Mouse (Mus musculus): ENCODE data around the gene Fbrsl1.

Gene Fbrsl1

GRCm38 (mm10) chr5:110448436-110449134 lies at the start of gene Fbrsl1:
Gene Fbrsl1 (minus strand): TSS chr5:110448503.
- peak; percentile 98 for DNase-seq

- no peak for DNase-seq
Observed at GRCm38 (mm10) chr5:110498071-110498470, 49.8 kb upstream of the Fbrsl1 start.

DNA sequence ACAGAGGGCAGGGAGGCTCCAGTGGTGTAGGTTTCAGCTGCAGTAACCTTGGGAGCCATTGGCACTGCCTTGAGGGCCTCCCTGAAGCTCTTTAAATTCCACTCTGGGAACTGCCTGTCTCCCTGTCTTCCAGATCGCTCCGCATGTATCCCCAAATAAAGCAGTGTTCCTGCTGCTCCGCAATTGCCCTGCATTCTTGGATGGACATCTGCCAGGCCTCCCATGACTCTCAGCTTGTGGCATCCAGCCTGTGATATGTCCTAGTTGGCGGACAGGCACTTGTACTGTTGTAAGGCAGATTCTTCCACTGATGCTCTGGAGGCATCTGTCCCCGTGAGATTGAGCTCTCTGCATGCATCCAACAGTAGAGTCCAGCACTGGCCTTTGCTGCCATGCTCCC lies 49.3 kb upstream of the Fbrsl1 start:
- no peak for DNase-seq

- no peak for DNase-seq
Observed at GRCm38 (mm10) chr5:110495051-110495450, 46.7 kb upstream of the Fbrsl1 start.

- DNase-seq, result no peak
Observed at GRCm38 (mm10) chr5:110494396-110494795, 46.1 kb upstream of the Fbrsl1 start.

DNA sequence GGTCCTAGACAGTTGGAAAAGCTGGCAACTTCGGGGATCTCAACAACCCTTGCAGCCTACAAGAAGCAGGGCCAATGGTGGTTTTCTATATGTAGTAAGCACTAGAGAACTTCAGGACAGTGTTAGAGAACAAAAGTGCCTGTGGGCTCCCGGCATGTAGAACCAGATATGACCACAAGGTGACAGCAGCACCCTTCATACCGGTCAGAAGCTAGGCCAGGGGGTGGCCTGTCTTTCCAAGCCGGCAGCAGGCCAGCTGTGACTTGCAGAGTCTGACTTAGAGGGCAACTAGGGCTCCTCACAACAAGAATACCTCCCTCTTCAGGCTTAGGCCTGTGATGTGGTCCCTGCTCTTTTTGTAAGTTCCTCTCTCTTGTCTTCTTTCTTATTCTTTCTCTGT lies 45.5 kb upstream of the Fbrsl1 start:
- DNase-seq, result peak; percentile 76 to 79

GRCm38 (mm10) chr5:110489639-110490038 lies 41.3 kb upstream of the Fbrsl1 start:
- no peak for DNase-seq

- no peak for DNase-seq
Observed at GRCm38 (mm10) chr5:110487943-110488342, 39.6 kb upstream of the Fbrsl1 start.

DNA sequence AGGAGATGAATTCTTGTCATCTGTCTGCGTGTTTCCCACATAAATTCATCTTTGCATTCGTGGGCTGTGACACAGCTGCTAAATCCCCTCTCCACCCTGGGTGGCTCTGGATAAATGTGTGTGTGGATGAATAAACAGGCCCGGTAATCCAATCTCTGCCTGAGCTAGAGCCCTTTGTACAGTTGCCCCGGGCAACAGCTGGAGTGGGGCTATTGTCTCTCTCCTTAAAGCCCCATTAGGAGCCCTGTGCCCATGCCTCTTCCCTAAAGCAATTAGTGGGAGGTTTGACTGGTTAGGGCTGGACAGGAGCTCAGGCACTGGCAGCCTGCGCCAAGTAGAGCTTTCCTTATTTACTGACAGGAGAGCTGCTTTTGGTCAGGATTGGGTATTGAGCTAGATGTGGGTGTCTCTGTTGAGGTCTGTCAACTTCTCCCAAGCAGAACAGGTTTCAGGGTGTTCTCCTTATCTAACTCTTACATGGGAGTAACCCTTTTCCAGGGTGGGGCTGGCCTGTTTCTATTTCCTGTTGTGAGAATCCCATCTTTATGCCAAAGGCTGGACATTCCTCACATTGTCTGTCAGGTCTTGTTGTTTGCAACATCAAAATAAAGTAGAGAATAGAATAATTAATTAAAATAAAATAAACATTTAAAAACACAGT lies 38.5 kb upstream of the Fbrsl1 start:
- DNase-seq, result peak in 1 of 2 experiments; percentile 30

GRCm38 (mm10) chr5:110484711-110485110 lies 36.4 kb upstream of the Fbrsl1 start:
- no peak for DNase-seq

- DNase-seq, result peak; percentile 54 to 78
Observed at GRCm38 (mm10) chr5:110479228-110479627, 30.9 kb upstream of the Fbrsl1 start.

DNA sequence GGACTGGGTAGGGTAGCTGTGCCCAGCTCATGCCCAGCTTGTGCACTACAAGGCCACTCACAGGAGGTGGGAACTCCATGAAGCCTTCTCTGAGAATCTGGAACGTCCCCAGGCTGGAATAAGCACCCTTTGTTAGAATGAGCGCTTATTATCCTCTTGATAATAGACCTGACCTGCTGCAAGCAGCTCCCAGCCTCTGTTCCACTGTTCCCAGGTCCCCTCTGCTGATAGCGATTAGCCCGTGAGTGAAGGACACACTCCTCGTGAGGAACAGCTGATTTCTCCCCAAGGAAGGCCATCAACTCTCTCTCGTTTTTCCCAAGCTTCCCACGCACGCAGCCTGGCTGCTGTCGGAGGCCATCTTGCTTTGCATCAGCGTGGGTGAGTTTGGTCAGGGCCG lies 25.9 kb upstream of the Fbrsl1 start:
- no peak for DNase-seq

DNA sequence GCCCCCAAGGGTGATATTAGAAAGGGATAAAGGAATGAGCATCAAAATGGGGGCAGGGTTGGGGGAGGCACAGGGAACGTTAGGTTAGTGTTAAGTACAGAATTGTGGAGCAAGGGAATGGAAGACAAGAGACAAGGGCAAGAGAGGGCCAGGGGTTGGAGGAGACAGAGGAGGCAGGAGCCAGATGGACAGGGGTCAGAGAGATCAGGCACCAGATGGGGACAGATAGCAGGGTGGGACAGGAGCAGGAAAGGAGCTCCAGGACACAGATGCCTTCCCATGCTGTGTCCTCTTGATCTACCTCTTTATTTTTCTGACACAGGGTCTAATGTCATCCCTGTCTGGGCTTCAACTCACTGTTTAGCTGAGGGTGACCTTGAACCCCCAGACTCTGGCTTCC lies 24.5 kb upstream of the Fbrsl1 start:
- DNase-seq, result no peak

DNA sequence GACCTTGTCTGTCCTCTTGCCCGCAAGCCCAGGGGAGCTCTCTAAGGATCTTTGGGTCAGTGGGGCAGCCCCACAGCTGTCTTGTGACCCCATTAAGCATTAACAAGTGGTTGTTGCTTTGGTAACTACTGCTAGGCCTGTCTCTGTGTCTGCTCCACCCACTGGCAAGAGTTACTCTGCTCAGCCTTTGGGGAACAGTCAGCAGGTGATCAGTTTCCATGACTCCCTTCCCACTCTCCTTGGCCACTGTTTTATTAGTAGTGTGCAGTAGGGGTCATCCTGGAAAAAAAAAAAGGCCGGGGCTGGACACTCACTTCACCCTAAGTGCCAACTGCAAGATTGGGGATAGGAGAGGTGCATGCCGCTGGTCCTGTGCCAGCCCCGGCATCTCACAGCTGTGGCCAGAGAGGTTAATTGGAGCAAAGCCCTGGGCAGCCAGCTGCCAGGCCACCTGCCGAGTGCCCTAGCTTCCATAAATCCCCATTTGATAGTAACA lies 23.7 kb upstream of the Fbrsl1 start:
- no peak for DNase-seq

GRCm38 (mm10) chr5:110471285-110471684 lies 23.0 kb upstream of the Fbrsl1 start:
- DNase-seq, result no peak

DNA sequence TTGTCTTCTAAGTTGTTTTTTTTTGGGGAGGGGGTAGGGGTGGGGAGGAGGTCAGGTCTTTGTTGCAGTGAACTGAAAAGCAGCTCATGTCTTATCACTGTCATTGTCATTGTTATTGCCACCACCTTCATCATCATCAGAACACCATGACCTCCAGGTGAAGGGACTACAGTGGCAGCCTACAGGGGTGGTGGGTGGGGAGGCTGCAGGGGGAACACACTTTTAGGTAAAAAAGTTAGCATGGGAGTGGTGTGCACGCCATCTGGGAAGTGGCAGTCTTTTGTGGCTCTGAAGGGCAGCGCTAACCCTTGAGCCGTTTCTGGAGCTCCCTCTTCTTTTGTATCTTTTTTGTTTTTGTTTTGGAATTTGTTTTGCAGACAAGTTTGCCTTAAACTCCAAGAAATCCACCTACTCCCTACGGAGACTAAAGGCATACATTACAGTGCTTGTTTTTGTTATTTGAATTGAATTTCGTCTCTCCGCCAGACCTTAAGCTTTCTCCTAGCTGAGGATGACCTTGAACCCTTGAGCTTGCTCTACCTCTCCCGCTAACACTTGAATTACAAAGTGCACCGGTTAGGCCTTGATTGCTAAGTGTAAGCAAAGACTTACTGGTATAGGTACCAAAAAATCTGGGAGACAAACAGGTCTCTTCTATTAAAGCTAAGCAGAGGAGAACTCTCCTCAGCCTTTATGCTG lies 21.1 kb upstream of the Fbrsl1 start:
- no peak for DNase-seq

DNA sequence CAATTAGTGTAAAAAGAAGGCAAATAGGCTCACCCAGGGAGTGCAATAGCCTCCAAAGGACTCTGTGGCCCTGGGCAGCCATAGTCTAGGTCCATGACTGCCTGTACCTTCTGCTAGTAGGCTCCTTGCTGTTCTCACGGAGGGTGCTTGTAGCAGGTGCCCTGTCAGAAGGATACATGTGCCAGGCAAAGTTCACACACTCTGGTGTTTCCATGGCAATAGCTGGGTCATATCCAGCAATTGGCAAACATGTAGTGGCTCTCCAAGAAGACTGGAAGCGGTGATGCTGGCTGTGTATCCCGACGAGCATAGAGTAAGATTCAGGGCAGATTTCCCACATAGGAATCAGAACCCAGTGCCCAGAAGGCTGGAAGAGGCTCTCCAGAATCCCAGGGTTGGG lies 20.0 kb upstream of the Fbrsl1 start:
- DNase-seq, result no peak

DNA sequence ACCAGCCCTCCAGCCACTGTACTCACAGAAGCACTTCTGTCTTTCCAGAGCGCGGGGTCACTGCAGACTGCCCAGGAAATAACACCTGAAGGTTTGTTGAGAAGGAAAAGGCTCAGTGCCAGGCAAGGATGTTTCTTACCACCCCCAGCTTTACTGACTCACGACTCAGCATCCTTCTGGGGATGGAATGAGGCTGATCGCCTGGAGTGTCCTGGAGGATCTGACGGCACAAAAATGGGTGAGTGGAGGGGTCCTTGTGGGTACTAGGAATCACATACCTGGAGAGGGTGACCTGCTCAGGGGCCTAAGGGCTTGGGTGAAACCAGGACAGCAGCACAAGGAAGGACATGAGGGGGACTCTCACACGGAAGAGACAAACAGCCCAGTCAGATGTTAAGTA lies 19.4 kb upstream of the Fbrsl1 start:
- DNase-seq, result no peak

DNA sequence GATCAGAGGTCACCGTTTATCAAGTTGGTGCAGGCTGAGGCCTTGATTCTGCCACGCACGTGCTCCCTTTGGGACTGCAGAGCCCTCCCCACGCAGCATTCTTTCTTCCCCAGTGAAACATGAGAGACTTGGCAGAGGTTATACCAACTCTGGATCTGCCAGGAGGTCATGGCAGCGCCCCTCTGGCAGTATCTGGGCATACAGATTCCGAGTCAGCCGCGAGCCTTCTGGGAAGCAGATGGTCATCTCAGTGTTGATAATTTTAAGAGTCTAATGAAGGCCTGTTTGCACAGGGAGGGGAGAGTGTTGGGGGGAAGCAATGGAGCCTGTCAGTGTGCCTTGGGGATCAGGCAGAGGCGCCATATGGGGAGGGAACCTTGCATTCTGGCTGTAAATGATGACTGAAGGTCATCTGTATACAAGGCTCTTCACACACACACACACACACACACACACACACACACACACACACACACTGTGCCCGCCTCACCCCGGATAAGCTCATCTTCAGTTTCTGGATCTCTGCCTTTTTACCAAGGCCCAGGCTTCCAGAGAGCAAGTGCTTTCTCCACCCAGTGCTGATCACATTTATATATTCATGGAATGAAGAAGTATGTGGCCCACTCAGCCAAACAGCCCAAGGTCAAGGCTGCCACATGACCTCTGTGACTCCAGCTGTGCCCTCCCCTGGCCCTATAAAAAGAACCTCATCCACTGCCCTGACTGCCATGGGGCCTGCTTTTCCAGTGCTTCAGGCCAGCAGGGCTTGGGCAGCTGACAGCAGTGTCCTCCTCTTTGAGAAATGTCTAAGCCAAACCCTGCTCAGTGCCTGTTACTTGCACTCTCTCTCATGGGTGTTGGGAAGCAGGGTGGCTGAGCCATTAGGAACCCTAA lies 18.5 kb upstream of the Fbrsl1 start:
- no peak for DNase-seq

DNA sequence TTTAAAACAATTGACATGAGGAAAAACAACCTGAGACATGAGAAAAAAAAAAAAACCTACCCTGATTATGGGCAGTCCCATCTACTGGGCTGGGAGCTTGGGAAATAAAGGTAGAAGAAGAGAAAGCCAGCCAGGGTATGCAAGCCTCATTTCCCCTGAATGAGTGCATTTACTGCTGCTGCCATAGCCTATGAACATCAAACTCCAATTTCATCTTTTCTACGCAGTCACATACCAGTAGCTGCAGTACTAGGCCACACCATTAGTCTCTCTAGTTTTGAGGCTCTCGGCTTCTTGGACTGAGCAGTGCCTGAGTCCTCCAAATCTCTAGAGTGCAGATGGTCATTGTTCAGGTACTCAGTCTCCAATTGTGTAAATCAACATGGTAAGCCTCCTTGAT lies 14.3 kb upstream of the Fbrsl1 start:
- no peak for DNase-seq

DNA sequence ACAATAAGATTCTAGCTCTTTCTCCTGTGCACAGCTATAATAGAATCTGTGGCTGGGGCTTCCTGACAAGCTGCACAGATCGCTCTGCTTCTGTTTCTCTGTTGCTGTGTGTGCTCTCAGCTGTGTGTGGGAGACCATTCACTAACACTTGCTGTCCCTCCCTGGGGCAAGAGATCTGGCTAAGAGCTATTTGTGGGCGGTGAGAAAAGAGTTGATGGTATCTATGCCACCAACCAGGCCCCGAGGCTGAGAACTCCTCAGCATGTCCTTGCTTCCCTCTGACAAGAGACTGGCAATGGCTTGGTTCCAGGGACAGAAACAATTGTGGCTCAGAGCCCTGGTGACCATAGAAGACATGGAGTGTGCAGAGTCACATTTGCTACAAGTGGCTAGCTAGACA lies 10.6 kb upstream of the Fbrsl1 start:
- DNase-seq, result no peak

- DNase-seq, result no peak
Observed at GRCm38 (mm10) chr5:110455272-110455671, 7.0 kb upstream of the Fbrsl1 start.

DNA sequence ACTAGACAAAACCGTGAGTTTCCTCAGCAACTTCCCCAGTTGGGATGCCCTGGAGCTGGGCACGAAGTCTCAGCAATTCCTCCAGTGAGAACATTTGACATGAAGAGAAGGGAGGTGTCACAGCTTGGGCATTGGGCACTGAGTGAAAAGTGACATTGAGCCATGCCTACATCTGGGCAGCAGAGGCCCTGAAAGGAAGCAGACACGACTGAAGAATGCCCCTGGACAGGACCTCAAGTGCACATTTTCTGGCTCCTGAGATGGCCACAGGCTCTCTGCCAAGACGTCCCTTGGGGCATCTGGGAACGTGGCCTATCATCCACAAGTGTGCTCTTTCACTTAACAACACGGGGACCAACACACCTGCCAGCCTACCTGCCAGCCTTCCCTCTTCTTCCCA lies 991 bp upstream of the Fbrsl1 start:
- peak; percentile 45 to 70 for DNase-seq

Measured in lung, postnatal 4 days (tissue).